Mouse (Mus musculus): Measurements from ENCODE around the gene Pdhb. TPM values are rescaled to one million over a fixed set of nuclear protein-coding genes. Genes with fewer than 3 reads are reported as not detected.
"Not testable (repeated sequence)": the region's sequence is repeated elsewhere in the genome, so short reads cannot be mapped to it uniquely, and the experiment has no call there.

The Pdhb gene
- polyA plus RNA-seq, 1 experiment from 2014 or later: 166 TPM

- Histone ChIP-seq H3K27ac (ENCODE audit: low read depth) (no peak overlapping the region), H3K9ac (no peak overlapping the region), H3K4me1 (ENCODE audit: insufficient read depth) (no peaks in the 10 kb centered on the region), H3K4me3 (ENCODE audit: low read depth, low read length) (no peak overlapping the region), H3K36me3 (ENCODE audit: insufficient read depth) (0 out of 2 replicates have a peak, but pooled peaks cover 10% of the 10 kb centered on the region), H3K27me3 (ENCODE audit: insufficient read depth, low read length) (no peaks in the 10 kb centered on the region), H3K9me3 (ENCODE audit: low read depth, low read length) (no peaks in the 10 kb centered on the region), H3K4me2 (no peak overlapping the region)
- no peak for ATAC-seq (ENCODE audit: insufficient read depth)
- 75% methylated on average over 8 of the region's 8 CpGs for WGBS
- DNase-seq: no peak
- TF ChIP-seq CTCF (IDR thresholded peaks at IDR 0.05; ENCODE audit: low read depth): no peak
Observed at GRCm38 (mm10) chr14:8132789-8133188, 40.0 kb downstream of the Pdhb start.

GRCm38 (mm10) chr14:8127971-8128370 lies 44.9 kb downstream of the Pdhb start:
- Histone ChIP-seq H3K27me3 (ENCODE audit: insufficient read depth, low read length) (no peaks in the 10 kb centered on the region), H3K4me3 (ENCODE audit: low read depth, low read length) (no peak overlapping the region), H3K4me1 (ENCODE audit: insufficient read depth) (no peaks in the 10 kb centered on the region), H3K4me2 (no peak overlapping the region), H3K27ac (ENCODE audit: low read depth) (no peak overlapping the region), H3K36me3 (ENCODE audit: insufficient read depth) (peaks cover 18% of the 10 kb centered on the region; the same call in 1 of the 2 replicates), H3K9me3 (ENCODE audit: low read depth, low read length) (no peaks in the 10 kb centered on the region), H3K9ac (no peak overlapping the region)
- WGBS: 55% methylated on average over 5 of the region's 5 CpGs
- no peak for ATAC-seq (ENCODE audit: insufficient read depth)
- no peak for TF ChIP-seq CTCF (IDR thresholded peaks at IDR 0.05; ENCODE audit: low read depth)
- DNase-seq: no peak

GRCm38 (mm10) chr14:8124046-8124881 lies 48.6 kb downstream of the Pdhb start:
- Histone ChIP-seq H3K4me1 (ENCODE audit: insufficient read depth) (no peaks in the 10 kb centered on the region), H3K27me3 (ENCODE audit: insufficient read depth, low read length) (no peaks in the 10 kb centered on the region), H3K4me2 (no peak overlapping the region), H3K9me3 (ENCODE audit: low read depth, low read length) (no peaks in the 10 kb centered on the region), H3K27ac (ENCODE audit: low read depth) (no peak overlapping the region), H3K9ac (no peak overlapping the region), H3K4me3 (ENCODE audit: low read depth, low read length) (no peak overlapping the region), H3K36me3 (ENCODE audit: insufficient read depth) (peaks cover 14% of the 10 kb centered on the region)
- ATAC-seq (ENCODE audit: insufficient read depth) (no peak), DNase-seq (no peak)
- WGBS: 68% methylated on average over 7 of the region's 7 CpGs
- no peak for TF ChIP-seq CTCF (IDR thresholded peaks at IDR 0.05; ENCODE audit: low read depth)

- H3K4me2 ChIP-seq; DNase-seq; H3K9me3 ChIP-seq (ENCODE audit: low read depth, low read length); H3K27me3 ChIP-seq (ENCODE audit: insufficient read depth, low read length); H3K4me1 ChIP-seq (ENCODE audit: insufficient read depth); H3K27ac ChIP-seq (ENCODE audit: low read depth); H3K4me3 ChIP-seq (ENCODE audit: low read depth, low read length); ATAC-seq (ENCODE audit: insufficient read depth); H3K9ac ChIP-seq: not testable (repeated sequence)
- WGBS: 90% methylated on average over 10 of the region's 10 CpGs
- peaks cover 14% of the 10 kb centered on the region for H3K36me3 ChIP-seq (ENCODE audit: insufficient read depth)
Observed at GRCm38 (mm10) chr14:8123611-8124010, 49.2 kb downstream of the Pdhb start.

- WGBS: 86% methylated on average over 7 of the region's 7 CpGs
- Histone ChIP-seq H3K4me3 (ENCODE audit: low read depth, low read length) (no peak overlapping the region), H3K9ac (no peak overlapping the region), H3K4me2 (no peak overlapping the region), H3K27ac (ENCODE audit: low read depth) (no peak overlapping the region), H3K4me1 (ENCODE audit: insufficient read depth) (no peaks in the 10 kb centered on the region), H3K36me3 (ENCODE audit: insufficient read depth) (peaks cover 14% of the 10 kb centered on the region), H3K9me3 (ENCODE audit: low read depth, low read length) (no peaks in the 10 kb centered on the region), H3K27me3 (ENCODE audit: insufficient read depth, low read length) (no peaks in the 10 kb centered on the region)
- no peak for TF ChIP-seq CTCF (IDR thresholded peaks at IDR 0.05; ENCODE audit: low read depth)
- ATAC-seq (ENCODE audit: insufficient read depth) (no peak), DNase-seq (no peak)
Observed at GRCm38 (mm10) chr14:8123141-8123540, 49.7 kb downstream of the Pdhb start.

GRCm38 (mm10) chr14:8119904-8120303 lies 52.9 kb downstream of the Pdhb start:
- 85% methylated on average over 3 of the region's 3 CpGs for WGBS
- H3K4me3 ChIP-seq (ENCODE audit: low read depth, low read length): no peak overlapping the region
- ATAC-seq (ENCODE audit: insufficient read depth) (no peak), DNase-seq (no peak)
- no peak overlapping the region for H3K9ac ChIP-seq
- peaks cover 11% of the 10 kb centered on the region for H3K36me3 ChIP-seq (ENCODE audit: insufficient read depth)
- no peaks in the 10 kb centered on the region for H3K4me1 ChIP-seq (ENCODE audit: insufficient read depth)
- no peaks in the 10 kb centered on the region for H3K27me3 ChIP-seq (ENCODE audit: insufficient read depth, low read length)
- TF ChIP-seq CTCF (IDR thresholded peaks at IDR 0.05; ENCODE audit: low read depth): no peak
- H3K9me3 ChIP-seq (ENCODE audit: low read depth, low read length): no peaks in the 10 kb centered on the region
- no peak overlapping the region for H3K4me2 ChIP-seq
- no peak overlapping the region for H3K27ac ChIP-seq (ENCODE audit: low read depth)

- no peak for ATAC-seq (ENCODE audit: insufficient read depth)
- H3K9me3 ChIP-seq (ENCODE audit: low read depth, low read length): no peaks in the 10 kb centered on the region
- TF ChIP-seq CTCF (IDR thresholded peaks at IDR 0.05; ENCODE audit: low read depth): no peak
- H3K36me3 ChIP-seq (ENCODE audit: insufficient read depth): peaks cover 11% of the 10 kb centered on the region
- 83% methylated on average over 5 of the region's 5 CpGs for WGBS
- no peak for DNase-seq
- H3K4me2 ChIP-seq: no peak overlapping the region
- no peak overlapping the region for H3K4me3 ChIP-seq (ENCODE audit: low read depth, low read length)
- H3K27me3 ChIP-seq (ENCODE audit: insufficient read depth, low read length): no peaks in the 10 kb centered on the region
- H3K27ac ChIP-seq (ENCODE audit: low read depth): no peak overlapping the region
- no peaks in the 10 kb centered on the region for H3K4me1 ChIP-seq (ENCODE audit: insufficient read depth)
- no peak overlapping the region for H3K9ac ChIP-seq
Observed at GRCm38 (mm10) chr14:8119454-8119853, 53.4 kb downstream of the Pdhb start.

All from lung, embryonic 14.5 days (tissue).